Mouse (Mus musculus) hindbrain, embryonic 14.5 days (tissue): ENCODE results near the gene Rora. TPM values are rescaled to one million over a fixed set of nuclear protein-coding genes. Genes with fewer than 3 reads are reported as not detected.

Source experiments
- ATAC-seq: fragments of 200-750 bp; cut with Nextera tagmentation; 2 replicates; pipeline ENCODE4 v1.8.0; 2017; ENCODE audit warnings: moderate number of reproducible peaks, mild to moderate bottlenecking, moderate TSS enrichment, moderate library complexity; ENCODE audit not compliant: low FRiP score
- DNase-seq: peaks from one replicate; pipeline ENCODE4 v3.0.0-alpha.2; 2015; ENCODE audit warnings: low spot score
- H3K27ac ChIP-seq: fragments of 300-500 bp; sonication (generic); 2 replicates; pipeline ENCODE4 v1.5.1; 2014; ENCODE audit warnings: mild to moderate bottlenecking, moderate library complexity
- H3K27me3 ChIP-seq: fragments of 300-500 bp; sonication (generic); 2 replicates; pipeline ENCODE4 v1.6.1; 2014; ENCODE audit warnings: mild to moderate bottlenecking, low read length, mixed read lengths; ENCODE audit not compliant: control insufficient read depth, insufficient read depth
- H3K36me3 ChIP-seq: fragments of 300-500 bp; sonication (generic); replicated peaks from 2 replicates; pipeline ENCODE4 v1.6.1; 2014; ENCODE audit not compliant: control insufficient read depth, insufficient read depth
- H3K4me1 ChIP-seq: fragments of 300-500 bp; sonication (generic); replicated peaks from 2 replicates; pipeline ENCODE4 v1.6.1; 2014; ENCODE audit warnings: antibody characterized with exemption, low read length, mixed read lengths; ENCODE audit not compliant: control insufficient read depth, insufficient read depth
- H3K4me2 ChIP-seq: fragments of 300-500 bp; sonication (generic); replicated peaks from 2 replicates; pipeline ENCODE4 v1.6.1; 2014; ENCODE audit warnings: mild to moderate bottlenecking, moderate library complexity
- H3K4me3 ChIP-seq: fragments of 300-500 bp; sonication (generic); replicated peaks from 2 replicates; pipeline ENCODE4 v1.5.1; 2014; ENCODE audit warnings: mild to moderate bottlenecking, low read length
- H3K9ac ChIP-seq: fragments of 300-500 bp; sonication (generic); 2 replicates; pipeline ENCODE4 v1.6.1; 2014
- H3K9me3 ChIP-seq: fragments of 300-500 bp; sonication (generic); 2 replicates; pipeline ENCODE4 v1.6.1; 2016; ENCODE audit warnings: low read length; ENCODE audit not compliant: control insufficient read depth
- WGBS: fragments of 180-500 bp; shearing (Covaris S2); extraction: QIAGEN DNeasy Blood & Tissue Kit; methylation state at CpG from one replicate; pipeline ENCODE4 v1.1.7; 2014; 5-methylcytosine and 5-hydroxymethylcytosine counted together
- polyA plus RNA-seq: library from polyadenylated mRNA; unstranded; fragments of >200 nt; fragmentation: Nextera tagmentation; extraction: Ambion mirVana; gene quantifications from 2 replicates; pipeline ENCODE4 v1.2.1, GENCODE M21; 2014

Rora gene
- polyA plus RNA-seq, 1 experiment from 2014 or later: 22.0 TPM

DNA sequence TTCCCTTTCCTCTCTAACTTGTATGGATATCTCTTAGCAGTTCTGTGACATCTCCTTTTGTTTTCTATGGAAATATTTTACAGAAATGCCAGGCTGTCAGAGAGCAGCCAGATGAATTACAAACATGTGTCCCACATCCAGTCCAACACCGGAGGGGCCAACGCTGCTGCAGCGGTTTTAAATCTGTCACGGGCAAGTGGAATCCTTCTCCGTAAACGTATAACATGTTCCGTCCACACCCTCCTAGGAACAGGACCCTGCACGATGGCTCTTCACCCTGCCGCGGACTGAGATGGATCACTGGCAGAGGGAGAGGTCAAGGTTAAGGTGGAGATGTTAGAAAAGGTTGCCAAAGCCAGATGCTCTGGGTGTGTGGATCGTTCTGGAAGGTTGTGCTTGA is 237.8 kb downstream of the Rora start:
- DNase-seq (no peak), ATAC-seq (no peak)
- Histone ChIP-seq H3K36me3 (no peaks in the 10 kb centered on the region), H3K27me3 (no peaks in the 10 kb centered on the region), H3K4me2 (no peak overlapping the region), H3K27ac (no peak overlapping the region), H3K9me3 (no peaks in the 10 kb centered on the region), H3K9ac (no peak overlapping the region), H3K4me3 (no peak overlapping the region), H3K4me1 (peaks cover 5% of the 10 kb centered on the region; the same call in 1 of the 2 replicates)
- 88% methylated on average over 11 of the region's 11 CpGs for WGBS

- Histone ChIP-seq H3K4me2 (no peak overlapping the region), H3K36me3 (no peaks in the 10 kb centered on the region), H3K9me3 (no peaks in the 10 kb centered on the region), H3K27me3 (no peaks in the 10 kb centered on the region), H3K4me1 (peaks cover 5% of the 10 kb centered on the region; the same call in 1 of the 2 replicates), H3K4me3 (no peak overlapping the region), H3K9ac (no peak overlapping the region), H3K27ac (no peak overlapping the region)
- no peak for DNase-seq
- ATAC-seq: no peak
- 95% methylated on average over 4 of the region's 4 CpGs for WGBS
These were observed 238.8 kb downstream of the Rora start for GRCm38 (mm10) chr9:68892356-68892755.

- Histone ChIP-seq H3K27me3 (no peaks in the 10 kb centered on the region), H3K9me3 (no peaks in the 10 kb centered on the region), H3K4me2 (no peak overlapping the region), H3K4me3 (no peak overlapping the region), H3K4me1 (peaks cover 5% of the 10 kb centered on the region; the same call in 1 of the 2 replicates), H3K9ac (no peak overlapping the region), H3K27ac (no peak overlapping the region), H3K36me3 (no peaks in the 10 kb centered on the region)
- DNase-seq (no peak), ATAC-seq (no peak)
- WGBS: 83% methylated on average over 6 of the region's 6 CpGs
These were observed 239.3 kb downstream of the Rora start for GRCm38 (mm10) chr9:68892859-68893258.

DNA sequence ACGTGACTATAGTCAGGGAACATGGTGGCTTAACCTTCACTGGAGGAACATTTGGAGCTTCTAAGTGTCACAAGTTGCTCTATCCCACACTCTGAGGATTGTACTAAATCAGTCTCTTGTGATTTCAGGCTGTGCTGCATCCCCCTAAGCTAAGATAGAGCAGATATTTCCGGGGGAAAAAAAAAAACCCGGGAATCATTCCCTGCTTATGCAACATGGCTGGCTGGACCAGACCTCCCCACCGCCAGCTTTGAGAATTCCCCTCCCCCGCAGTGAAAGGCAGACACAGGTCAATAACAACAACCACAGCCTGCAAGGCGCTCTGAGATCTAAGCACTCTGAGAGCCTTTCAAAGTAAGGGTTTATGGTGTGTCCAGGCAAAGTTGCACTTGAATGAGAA is 244.7 kb downstream of the Rora start:
- no peaks in the 10 kb centered on the region for H3K36me3 ChIP-seq
- DNase-seq (no peak), ATAC-seq (no peak)
- no peak overlapping the region for H3K27ac ChIP-seq
- no peaks in the 10 kb centered on the region for H3K9me3 ChIP-seq
- no peaks in the 10 kb centered on the region for H3K27me3 ChIP-seq
- H3K4me2 ChIP-seq: no peak overlapping the region
- H3K9ac ChIP-seq: no peak overlapping the region
- no peak overlapping the region for H3K4me3 ChIP-seq
- 79% methylated on average over 6 of the region's 6 CpGs for WGBS
- H3K4me1 ChIP-seq: no peaks in the 10 kb centered on the region

DNA sequence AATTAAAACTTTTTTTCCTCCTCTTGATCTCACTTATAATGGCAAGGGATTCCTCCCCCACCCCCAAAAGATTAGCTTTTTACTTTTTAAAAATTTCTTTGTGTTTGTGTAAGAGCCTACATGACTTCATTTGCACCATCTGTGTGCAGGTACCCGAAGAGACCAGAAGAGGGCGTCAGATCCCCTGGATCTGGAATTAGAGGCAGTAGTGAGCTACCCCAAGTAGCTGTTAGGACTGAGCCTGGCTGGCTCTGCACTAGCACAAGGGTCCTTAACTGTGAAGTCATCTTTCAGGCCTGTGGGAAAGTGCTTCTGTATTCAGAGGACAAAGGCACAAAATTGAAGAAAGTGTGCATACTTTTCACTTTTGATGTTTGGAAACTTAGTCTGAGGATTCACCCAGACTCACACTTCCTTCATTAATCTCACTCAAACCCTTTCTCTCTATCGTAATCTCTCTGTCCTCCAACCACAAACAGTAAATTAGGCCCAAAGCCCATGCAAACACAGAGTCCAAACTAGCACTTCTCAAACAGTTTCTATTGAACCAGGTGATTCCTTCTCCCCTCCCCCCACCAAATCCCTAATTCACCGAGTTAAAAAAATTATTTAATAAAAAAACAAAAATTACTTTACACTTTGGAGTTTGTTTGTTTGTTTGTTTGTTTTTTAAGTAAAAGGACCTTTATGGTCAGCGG is 246.1 kb downstream of the Rora start:
- ATAC-seq (no peak), DNase-seq (no peak)
- H3K9me3 ChIP-seq: no peaks in the 10 kb centered on the region
- WGBS: 89% methylated on average over 5 of the region's 5 CpGs
- H3K4me2 ChIP-seq: no peak overlapping the region
- no peaks in the 10 kb centered on the region; the same call in 1 of the 2 replicates for H3K4me1 ChIP-seq
- H3K4me3 ChIP-seq: no peak overlapping the region
- H3K9ac ChIP-seq: no peak overlapping the region
- H3K27ac ChIP-seq: no peak overlapping the region
- no peaks in the 10 kb centered on the region for H3K27me3 ChIP-seq
- no peaks in the 10 kb centered on the region for H3K36me3 ChIP-seq

GRCm38 (mm10) chr9:68906361-68906883 is 252.8 kb downstream of the Rora start:
- Histone ChIP-seq H3K4me1 (no peaks in the 10 kb centered on the region; the same call in 1 of the 2 replicates), H3K27me3 (no peaks in the 10 kb centered on the region)
- 64% methylated on average over 6 of the region's 6 CpGs for whole genome bisulfite sequencing

GRCm38 (mm10) chr9:68912483-68913151 is 259.0 kb downstream of the Rora start:
- Histone ChIP-seq H3K9me3 (no peaks in the 10 kb centered on the region), H3K4me3 (no peak overlapping the region), H3K4me1 (peaks cover 14% of the 10 kb centered on the region), H3K9ac (no peak overlapping the region), H3K4me2 (no peak overlapping the region), H3K27me3 (no peaks in the 10 kb centered on the region), H3K27ac (no peak overlapping the region), H3K36me3 (no peaks in the 10 kb centered on the region)
- ATAC-seq (no peak), DNase-seq (no peak)
- 34% methylated on average over 8 of the region's 8 CpGs for WGBS

More at GRCm38 (mm10) chr9:68906361-68906883, 252.8 kb downstream of the Rora start:
- no peak overlapping the region for H3K27ac ChIP-seq
- H3K9ac ChIP-seq: no peak overlapping the region
- ATAC-seq (no peak), DNase-seq (no peak)
- no peak overlapping the region for H3K4me3 ChIP-seq
- no peaks in the 10 kb centered on the region for H3K9me3 ChIP-seq
- H3K4me2 ChIP-seq: no peak overlapping the region
- no peaks in the 10 kb centered on the region for H3K36me3 ChIP-seq

DNA sequence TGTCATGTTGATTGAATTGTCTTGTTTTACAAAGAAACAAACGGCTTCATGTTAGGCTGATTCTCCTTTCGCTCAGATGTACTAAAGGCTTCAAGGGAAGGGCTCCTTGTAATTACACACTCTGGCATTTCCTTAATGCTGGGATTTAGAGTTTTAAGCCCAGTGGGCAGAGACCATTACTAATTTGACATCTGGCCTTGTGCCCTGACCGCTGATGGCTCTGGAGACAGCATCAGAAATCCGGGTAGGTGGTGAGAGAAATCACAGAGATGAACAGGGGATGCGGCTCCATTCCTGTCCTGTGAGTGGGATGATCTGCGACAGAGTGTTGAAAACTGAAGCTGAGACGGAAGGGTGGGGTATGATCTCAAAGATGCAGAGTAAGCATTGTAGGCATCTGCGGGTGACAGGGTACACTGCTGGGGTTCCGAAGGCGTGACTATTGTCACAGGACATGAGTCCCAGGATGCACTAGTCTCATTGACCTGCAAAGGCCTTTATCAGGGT is 259.7 kb downstream of the Rora start:
- Histone ChIP-seq H3K4me2 (no peak overlapping the region), H3K36me3 (no peaks in the 10 kb centered on the region), H3K4me1 (peaks cover 15% of the 10 kb centered on the region), H3K27ac (no peak overlapping the region), H3K9me3 (no peaks in the 10 kb centered on the region), H3K4me3 (no peak overlapping the region), H3K27me3 (no peaks in the 10 kb centered on the region), H3K9ac (no peak overlapping the region)
- 57% methylated on average over 10 of the region's 10 CpGs for WGBS
- ATAC-seq (no peak), DNase-seq (no peak)

GRCm38 (mm10) chr9:68914541-68915275 is 261.1 kb downstream of the Rora start:
- H3K4me3 ChIP-seq: no peak overlapping the region
- 97% methylated on average over 4 of the region's 4 CpGs for WGBS
- DNase-seq (no peak), ATAC-seq (no peak)
- peaks cover 15% of the 10 kb centered on the region for H3K4me1 ChIP-seq
- H3K27me3 ChIP-seq: no peaks in the 10 kb centered on the region
- H3K36me3 ChIP-seq: no peaks in the 10 kb centered on the region
- H3K4me2 ChIP-seq: no peak overlapping the region
- H3K27ac ChIP-seq: no peak overlapping the region
- no peak overlapping the region for H3K9ac ChIP-seq
- no peaks in the 10 kb centered on the region for H3K9me3 ChIP-seq
